Mouse (Mus musculus): ENCODE results near the gene Cdc6.

DNA sequence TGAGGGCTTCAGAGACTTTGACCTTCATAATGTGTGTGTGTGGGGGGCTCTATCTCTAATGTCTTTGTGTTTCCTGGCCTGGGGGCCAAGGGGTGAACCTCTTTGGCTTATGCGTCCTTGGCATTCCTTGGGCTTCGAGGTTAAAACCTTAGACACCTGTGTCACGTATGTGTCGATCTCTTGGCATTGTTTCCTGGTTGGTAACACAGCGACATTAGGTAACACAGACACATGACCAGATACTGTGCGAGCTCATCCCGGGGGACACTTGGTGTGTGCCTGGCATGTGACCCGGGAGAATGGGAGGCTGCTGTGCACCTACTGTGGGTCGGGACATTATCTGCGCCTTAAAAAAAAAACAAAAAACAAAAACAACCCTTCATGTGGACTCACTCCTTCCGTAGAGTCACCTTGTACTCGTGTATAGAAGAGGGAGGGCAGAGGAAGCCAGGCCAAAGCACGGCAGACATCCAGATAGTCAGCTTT is 46.3 kb downstream of the Cdc6 start:
- TF ChIP-seq CTCF (IDR thresholded peaks at IDR 0.05; ENCODE audit: low read depth, low read length) (no peak), GATA2 (IDR thresholded peaks at IDR 0.05; ENCODE audit: borderline replicate concordance, low read depth, low read length) (no peak)
